Mouse (Mus musculus) activated CD4-positive, CD25-positive, alpha-beta regulatory T cell (primary cell): ENCODE data around the gene Zfp286. TPM values are rescaled to one million over a fixed set of nuclear protein-coding genes. Genes with fewer than 3 reads are reported as not detected.

Experiments
- polyA plus RNA-seq, 2 experiments: library from polyadenylated mRNA; unstranded; fragments of 100-300 nt; shearing (Covaris generic); gene quantifications; one replicate each; pipeline ENCODE4 v1.2.1; 2017

Gene Zfp286
- polyA plus RNA-seq: 1 to 10 TPM in 1 of 2 experiments, under 1 TPM in 1; 0.98 to 3.0 TPM

GRCm38 (mm10) chr11:62788935-62789616, at the start of gene Zfp286:
Zfp286 (minus strand) TSS chr11:62789462.

GRCm38 (mm10) chr11:62820059-62820541, 30.8 kb upstream of the Zfp286 start, which contains the start of gene Trim16:
Trim16 (plus strand) TSS chr11:62820231.

GRCm38 (mm10) chr11:62752780-62753179, 36.5 kb downstream of the Zfp286 start, which contains the start of gene Gm10428:
Gm10428 (plus strand) TSS chr11:62753100.

GRCm38 (mm10) chr11:62731311-62732021, 57.8 kb downstream of the Zfp286 start, which contains the start of gene Zfp287:
Zfp287 (minus strand) TSS chr11:62731905.

Other genes starting within 250 kb of the Zfp286 start
- 1,000 to 10,000 TPM; 2,490 to 2,675 TPM for gene Ubb, start 238.3 kb downstream of the Zfp286 start, polyA plus RNA-seq
- gene Trpv2, start 215.0 kb downstream of the Zfp286 start, polyA plus RNA-seq: 100 to 1,000 TPM in 1 of 2 experiments, 10 to 100 TPM in 1; 59.7 to 150 TPM
- 1 to 10 TPM; 2.0 to 2.3 TPM for gene Lrrc75a, start 140.9 kb downstream of the Zfp286 start, polyA plus RNA-seq
- gene Mmgt2, start 140.8 kb downstream of the Zfp286 start, polyA plus RNA-seq: 10 to 100 TPM; 42.7 to 51.6 TPM
- gene Zfp287, start 57.6 kb downstream of the Zfp286 start, polyA plus RNA-seq: 10 to 100 TPM; 15.2 to 31.2 TPM
- gene Gm10428, start 36.4 kb downstream of the Zfp286 start, polyA plus RNA-seq: not detected
- 1 to 10 TPM in 1 of 2 experiments, under 1 TPM in 1; 0.89 to 5.5 TPM for gene Trim16, start 30.8 kb upstream of the Zfp286 start, polyA plus RNA-seq
- gene Fbxw10, start 57.6 kb upstream of the Zfp286 start, polyA plus RNA-seq: 1 to 10 TPM in 1 of 2 experiments, under 1 TPM in 1; 0.48 to 2.9 TPM
- 10 to 100 TPM; 35.1 to 42.9 TPM for gene Tvp23b, start 90.0 kb upstream of the Zfp286 start, polyA plus RNA-seq
- gene Cdrt4, start 161.7 kb upstream of the Zfp286 start, polyA plus RNA-seq: not detected